Mouse (Mus musculus) hindbrain, embryonic 14.5 days (tissue): ENCODE data around the gene Haus2. TPM values are rescaled to one million over a fixed set of nuclear protein-coding genes. Genes with fewer than 3 reads are reported as not detected.

Experiments
- ATAC-seq: fragments of 200-750 bp; cut with Nextera tagmentation; 2 replicates; pipeline ENCODE4 v1.8.0; 2017; ENCODE audit warnings: moderate number of reproducible peaks, mild to moderate bottlenecking, moderate TSS enrichment, moderate library complexity; ENCODE audit not compliant: low FRiP score
- DNase-seq: peaks from one replicate; pipeline ENCODE4 v3.0.0-alpha.2; 2015; ENCODE audit warnings: low spot score
- H3K27ac ChIP-seq: fragments of 300-500 bp; sonication (generic); 2 replicates; pipeline ENCODE4 v1.5.1; 2014; ENCODE audit warnings: mild to moderate bottlenecking, moderate library complexity
- H3K27me3 ChIP-seq: fragments of 300-500 bp; sonication (generic); 2 replicates; pipeline ENCODE4 v1.6.1; 2014; ENCODE audit warnings: mild to moderate bottlenecking, low read length, mixed read lengths; ENCODE audit not compliant: control insufficient read depth, insufficient read depth
- H3K36me3 ChIP-seq: fragments of 300-500 bp; sonication (generic); replicated peaks from 2 replicates; pipeline ENCODE4 v1.6.1; 2014; ENCODE audit not compliant: control insufficient read depth, insufficient read depth
- H3K4me1 ChIP-seq: fragments of 300-500 bp; sonication (generic); replicated peaks from 2 replicates; pipeline ENCODE4 v1.6.1; 2014; ENCODE audit warnings: antibody characterized with exemption, low read length, mixed read lengths; ENCODE audit not compliant: control insufficient read depth, insufficient read depth
- H3K4me2 ChIP-seq: fragments of 300-500 bp; sonication (generic); replicated peaks from 2 replicates; pipeline ENCODE4 v1.6.1; 2014; ENCODE audit warnings: mild to moderate bottlenecking, moderate library complexity
- H3K4me3 ChIP-seq: fragments of 300-500 bp; sonication (generic); replicated peaks from 2 replicates; pipeline ENCODE4 v1.5.1; 2014; ENCODE audit warnings: mild to moderate bottlenecking, low read length
- H3K9ac ChIP-seq: fragments of 300-500 bp; sonication (generic); 2 replicates; pipeline ENCODE4 v1.6.1; 2014
- H3K9me3 ChIP-seq: fragments of 300-500 bp; sonication (generic); 2 replicates; pipeline ENCODE4 v1.6.1; 2016; ENCODE audit warnings: low read length; ENCODE audit not compliant: control insufficient read depth
- WGBS: fragments of 180-500 bp; shearing (Covaris S2); extraction: QIAGEN DNeasy Blood & Tissue Kit; methylation state at CpG from one replicate; pipeline ENCODE4 v1.1.7; 2014; 5-methylcytosine and 5-hydroxymethylcytosine counted together
- polyA plus RNA-seq: library from polyadenylated mRNA; unstranded; fragments of >200 nt; fragmentation: Nextera tagmentation; extraction: Ambion mirVana; gene quantifications from 2 replicates; pipeline ENCODE4 v1.2.1, GENCODE M21; 2014

The Haus2 gene
- polyA plus RNA-seq, 1 experiment from 2014 or later = 28.7 TPM

DNA sequence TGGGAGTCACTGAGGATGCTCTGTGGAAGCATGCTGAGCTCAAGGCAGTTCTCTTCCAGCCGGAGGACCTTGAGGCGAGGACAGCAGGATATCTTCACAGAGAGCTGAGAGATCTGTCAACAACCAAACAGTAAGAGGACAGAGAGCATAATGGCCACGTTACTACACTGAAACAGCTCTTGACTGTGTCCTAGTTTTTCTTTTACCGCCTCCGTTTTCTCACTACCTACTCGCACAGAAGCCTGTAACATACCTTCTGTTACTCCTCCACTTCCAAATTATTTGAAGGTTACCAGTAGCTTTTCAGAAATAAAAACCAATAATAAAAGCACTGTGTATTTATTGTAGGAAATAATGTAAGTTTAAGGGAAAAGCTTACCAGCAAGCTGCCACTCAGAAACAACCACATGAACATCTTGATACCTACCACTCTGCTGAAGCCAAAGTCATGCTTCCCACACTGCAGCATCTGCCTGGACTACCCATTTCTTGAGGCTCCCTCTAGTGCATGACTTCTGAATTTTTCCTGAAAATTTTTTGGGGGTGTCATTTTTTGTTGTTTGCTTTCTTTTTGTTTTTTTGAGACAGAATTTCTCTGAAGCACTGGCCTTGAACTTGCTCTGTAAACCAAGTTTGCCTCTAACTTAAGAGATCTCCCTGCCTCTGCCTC is 3.0 kb upstream of the Haus2 start:
- Histone ChIP-seq H3K9me3 (no peaks in the 10 kb centered on the region), H3K4me3 (no peak overlapping the region), H3K4me1 (peaks cover 17% of the 10 kb centered on the region), H3K36me3 (peaks cover 45% of the 10 kb centered on the region), H3K9ac (no peak overlapping the region), H3K27me3 (no peaks in the 10 kb centered on the region), H3K27ac (no peak overlapping the region), H3K4me2 (no peak overlapping the region)
- 92% methylated on average over 6 of the region's 6 CpGs for WGBS
- ATAC-seq (no peak), DNase-seq (no peak)

DNA sequence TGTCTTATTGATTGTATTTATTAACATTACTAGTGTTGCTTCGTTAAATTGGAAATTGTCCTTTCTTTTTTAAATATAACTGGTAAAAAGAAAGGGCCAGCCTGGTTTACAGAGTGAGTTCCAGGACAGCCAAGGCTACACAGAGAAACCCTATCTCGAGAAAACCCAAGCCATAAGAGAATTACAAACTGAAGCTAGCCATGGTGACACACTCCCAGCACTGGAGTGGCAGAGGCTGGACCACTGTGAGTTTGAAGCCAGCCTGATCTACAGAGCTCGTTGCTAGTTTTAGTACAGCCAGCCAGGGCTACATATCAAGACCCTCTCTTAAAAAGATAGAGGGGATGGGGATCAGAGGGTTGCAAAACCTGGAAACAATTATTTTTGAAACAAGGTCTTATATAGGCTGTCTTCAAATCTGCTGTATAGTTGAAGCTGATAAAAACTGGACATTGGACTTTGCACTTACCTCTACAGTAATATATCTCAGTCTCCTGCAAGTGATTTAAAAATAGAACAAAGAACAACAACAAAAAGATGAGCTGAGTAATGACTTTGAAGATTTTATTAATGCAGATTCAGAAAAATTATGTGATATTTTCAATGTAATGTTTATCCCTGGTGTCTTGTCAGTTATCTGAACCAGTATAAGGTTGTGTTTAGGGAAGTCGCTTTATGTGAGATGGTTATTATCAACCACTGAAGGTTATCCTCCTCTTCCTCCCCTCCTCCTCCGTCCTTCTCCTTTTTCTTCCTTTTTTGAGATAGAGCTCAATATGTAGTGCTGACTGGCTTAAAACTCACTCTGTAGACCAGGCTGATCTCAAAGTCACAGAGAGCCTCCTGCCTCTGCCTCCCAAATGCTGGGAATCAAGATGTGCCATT is 7.3 kb downstream of the Haus2 start:
- no peak overlapping the region for H3K4me3 ChIP-seq
- DNase-seq (no peak), ATAC-seq (no peak)
- H3K9ac ChIP-seq = no peak overlapping the region
- H3K36me3 ChIP-seq = peaks cover 69% of the 10 kb centered on the region
- H3K4me2 ChIP-seq = no peak overlapping the region
- no peak overlapping the region for H3K27ac ChIP-seq
- no peaks in the 10 kb centered on the region for H3K27me3 ChIP-seq
- no peaks in the 10 kb centered on the region for H3K9me3 ChIP-seq
- H3K4me1 ChIP-seq = no peaks in the 10 kb centered on the region
- 92% methylated on average over 5 of the region's 5 CpGs for WGBS

DNA sequence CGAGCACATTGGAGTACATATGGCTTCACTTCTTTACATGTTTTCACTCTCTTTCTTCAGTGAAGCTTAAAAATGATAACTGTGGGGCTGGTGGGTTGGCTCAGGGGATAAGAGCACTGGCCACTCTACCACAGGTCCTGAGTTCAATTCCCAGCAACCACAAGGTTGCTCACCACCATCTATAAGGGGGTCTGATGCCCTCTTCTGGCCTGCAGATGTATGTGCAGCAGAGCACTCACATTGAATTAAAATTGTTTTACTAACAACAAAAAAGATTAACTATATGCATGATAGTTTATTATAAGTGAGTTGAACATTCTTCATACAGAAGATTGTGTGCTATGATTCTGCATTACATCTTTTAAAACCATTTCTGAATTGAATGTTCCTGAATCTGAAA is 10.4 kb downstream of the Haus2 start:
- no peaks in the 10 kb centered on the region for H3K27me3 ChIP-seq

DNA sequence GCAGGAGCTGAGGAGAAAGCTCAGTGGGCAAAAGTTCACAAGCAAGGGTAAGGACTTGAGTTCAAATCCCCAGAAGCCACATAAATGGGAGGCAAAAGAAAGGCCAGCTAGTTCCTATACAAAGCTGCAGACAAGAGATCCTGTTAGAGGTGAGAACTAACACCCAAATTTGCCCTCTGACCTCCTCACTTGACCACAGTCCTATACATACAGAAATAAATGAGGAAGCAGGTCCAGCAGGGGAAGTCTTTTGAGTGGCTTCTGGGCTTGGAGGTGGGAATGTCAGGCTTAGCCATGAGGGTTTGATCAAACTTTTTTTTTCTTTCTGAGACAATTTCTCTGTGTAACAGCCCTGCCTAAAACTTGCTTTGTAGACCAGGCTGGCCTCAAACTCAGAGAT is 13.7 kb downstream of the Haus2 start:
- no peak for DNase-seq

More for the DNA sequence above, 10.4 kb downstream of the Haus2 start:
- Histone ChIP-seq H3K9me3 (no peaks in the 10 kb centered on the region), H3K36me3 (peaks cover 50% of the 10 kb centered on the region), H3K27ac (no peak overlapping the region), H3K4me1 (no peaks in the 10 kb centered on the region), H3K4me3 (no peak overlapping the region), H3K4me2 (no peak overlapping the region), H3K9ac (no peak overlapping the region)
- 100% methylated on average over 1 of the region's 1 CpGs for WGBS
- no peak for DNase-seq
- no peak for ATAC-seq

DNA sequence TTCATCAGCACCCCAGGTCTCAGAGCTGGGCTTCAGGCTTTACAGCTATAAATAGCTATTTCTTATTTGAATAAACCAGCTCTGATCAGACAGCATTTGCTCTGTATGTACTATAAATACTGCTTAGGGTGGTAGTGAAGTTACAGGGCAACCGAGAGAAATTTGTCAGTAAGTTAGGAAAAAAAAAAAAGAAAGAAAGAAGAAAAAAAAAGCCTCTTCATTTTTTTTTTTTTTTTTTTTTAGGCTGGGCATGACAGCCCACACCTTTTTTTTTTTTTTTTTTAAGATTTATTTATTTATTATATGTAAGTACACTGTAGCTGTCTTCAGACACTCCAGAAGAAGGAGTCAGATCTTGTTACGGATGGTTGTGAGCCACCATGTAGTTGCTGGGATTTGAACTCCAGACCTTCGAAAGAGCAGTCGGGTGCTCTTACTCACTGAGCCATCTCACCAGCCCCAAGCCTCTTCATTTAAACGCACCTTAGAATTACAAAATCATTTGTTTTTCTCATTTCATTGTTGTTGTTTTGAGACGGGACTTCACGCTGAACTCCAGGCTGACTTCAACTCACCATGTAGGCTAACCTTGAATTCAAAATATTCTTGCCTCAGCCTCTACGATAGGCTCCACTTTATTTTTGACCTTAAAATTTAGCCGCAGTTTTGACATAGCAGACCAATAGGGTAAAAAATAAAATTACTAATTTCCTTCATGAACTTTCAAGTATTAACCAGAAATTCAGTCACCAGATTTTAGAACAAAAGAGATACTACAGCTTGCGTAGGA is 19.1 kb downstream of the Haus2 start:
- peak overlapping the region; percentile 60 for H3K27ac ChIP-seq

More for the DNA sequence above, 13.7 kb downstream of the Haus2 start:
- H3K4me3 ChIP-seq = no peak overlapping the region
- no peaks in the 10 kb centered on the region for H3K4me1 ChIP-seq
- no peak overlapping the region for H3K9ac ChIP-seq
- H3K4me2 ChIP-seq = no peak overlapping the region
- no peaks in the 10 kb centered on the region for H3K27me3 ChIP-seq
- H3K27ac ChIP-seq = no peak overlapping the region
- no peaks in the 10 kb centered on the region for H3K9me3 ChIP-seq
- no peak for ATAC-seq
- H3K36me3 ChIP-seq = peaks cover 21% of the 10 kb centered on the region

DNA sequence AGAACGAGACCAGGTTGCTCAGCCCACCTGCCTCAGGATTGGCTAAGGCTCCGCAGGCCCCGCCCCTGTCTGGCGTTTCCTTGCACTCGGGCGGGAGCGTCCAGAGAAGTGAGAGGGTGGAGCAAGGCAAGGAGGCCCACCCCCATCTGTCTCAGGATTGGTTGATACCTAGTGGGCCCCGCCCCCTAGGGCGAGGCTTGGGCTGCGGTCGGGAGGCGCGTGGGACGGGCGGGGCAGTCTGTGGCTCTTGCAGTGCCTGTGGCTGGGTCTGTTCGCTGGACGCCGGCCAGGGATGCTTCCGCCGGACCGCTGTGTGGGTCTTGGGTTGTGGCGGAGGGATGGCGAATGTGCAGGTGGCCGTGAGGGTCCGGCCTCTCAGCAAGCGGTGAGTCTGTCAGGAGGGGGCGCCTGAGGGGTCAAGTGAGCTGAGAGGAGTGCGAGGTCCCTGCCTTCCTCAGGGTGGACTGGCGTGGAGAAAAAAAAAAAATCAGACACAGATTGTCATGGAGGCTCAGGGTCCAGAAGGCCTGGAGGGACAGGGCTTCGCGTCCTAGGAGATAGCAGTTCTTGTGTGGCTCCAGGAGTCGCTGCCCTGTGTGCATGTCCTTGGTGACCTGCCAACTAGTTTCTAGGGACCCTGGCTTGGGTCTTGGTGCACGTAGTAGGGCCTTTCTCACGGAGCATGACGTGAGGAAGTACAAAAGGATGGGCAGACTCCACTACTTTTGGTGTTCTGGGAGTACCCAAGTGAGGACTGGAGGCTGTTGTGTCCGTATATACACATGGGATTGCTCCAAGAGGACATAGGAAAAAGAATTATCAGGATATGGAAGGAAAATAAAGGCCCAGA is 19.9 kb downstream of the Haus2 start, which contains the start of gene Stard9:
Gene Stard9 (plus strand): TSS at position 236 of the 850 bp plus-strand sequence.
- peak; percentile 97 for DNase-seq
- Histone ChIP-seq H3K36me3 (peaks cover 8% of the 10 kb centered on the region; the same call in 1 of the 2 replicates), H3K4me1 (peaks cover 6% of the 10 kb centered on the region), H3K9me3 (no peaks in the 10 kb centered on the region), H3K4me3 (peak within 1 kb of the TSS; percentile 53), H3K27me3 (no peaks in the 10 kb centered on the region), H3K27ac (peak within 1 kb of the TSS; percentile 60), H3K9ac (peak within 1 kb of the TSS; percentile 63), H3K4me2 (peak within 1 kb of the TSS; percentile 63)
- peak; percentile 100 for ATAC-seq
- 2% methylated on average over 36 of the region's 36 CpGs for WGBS

More for the DNA sequence above, 19.1 kb downstream of the Haus2 start:
- H3K9me3 ChIP-seq = no peaks in the 10 kb centered on the region
- peak overlapping the region; percentile 42 for H3K9ac ChIP-seq
- peak overlapping the region; percentile 53 for H3K4me3 ChIP-seq
- H3K27me3 ChIP-seq = no peaks in the 10 kb centered on the region
- H3K4me2 ChIP-seq = peak overlapping the region; percentile 44
- no peak for DNase-seq
- 32% methylated on average over 10 of the region's 10 CpGs for WGBS
- peaks cover 8% of the 10 kb centered on the region; the same call in 1 of the 2 replicates for H3K36me3 ChIP-seq
- H3K4me1 ChIP-seq = peaks cover 6% of the 10 kb centered on the region
- ATAC-seq = peak; percentile 32; the same call in 1 of the 2 replicates

DNA sequence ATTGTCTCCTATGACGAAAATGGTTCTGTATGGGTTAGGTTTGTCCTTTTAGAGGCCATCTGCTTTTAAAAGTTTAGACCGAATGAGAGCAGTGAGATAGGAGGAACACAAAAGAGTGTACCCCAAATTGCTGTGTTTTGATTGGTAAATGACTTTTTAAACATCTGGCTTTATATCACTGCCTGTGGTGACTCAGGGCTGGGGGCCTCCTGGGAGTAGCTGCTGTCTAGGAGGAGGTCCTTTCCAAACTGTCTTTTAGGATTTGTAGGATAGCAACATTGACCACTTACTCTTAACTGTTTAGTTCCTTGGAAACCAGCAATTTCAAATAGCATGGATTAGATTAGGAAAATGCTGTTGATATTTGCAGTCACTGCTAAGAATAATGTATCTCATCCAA is 21.1 kb downstream of the Haus2 start:
- Histone ChIP-seq H3K36me3 (peaks cover 13% of the 10 kb centered on the region; the same call in 1 of the 2 replicates), H3K9ac (no peak overlapping the region), H3K27ac (no peak overlapping the region), H3K27me3 (no peaks in the 10 kb centered on the region), H3K4me1 (peaks cover 6% of the 10 kb centered on the region), H3K4me3 (no peak overlapping the region), H3K4me2 (peak overlapping the region; percentile 63), H3K9me3 (no peaks in the 10 kb centered on the region)
- WGBS = 76% methylated on average over 2 of the region's 2 CpGs
- ATAC-seq = no peak
- DNase-seq = no peak

DNA sequence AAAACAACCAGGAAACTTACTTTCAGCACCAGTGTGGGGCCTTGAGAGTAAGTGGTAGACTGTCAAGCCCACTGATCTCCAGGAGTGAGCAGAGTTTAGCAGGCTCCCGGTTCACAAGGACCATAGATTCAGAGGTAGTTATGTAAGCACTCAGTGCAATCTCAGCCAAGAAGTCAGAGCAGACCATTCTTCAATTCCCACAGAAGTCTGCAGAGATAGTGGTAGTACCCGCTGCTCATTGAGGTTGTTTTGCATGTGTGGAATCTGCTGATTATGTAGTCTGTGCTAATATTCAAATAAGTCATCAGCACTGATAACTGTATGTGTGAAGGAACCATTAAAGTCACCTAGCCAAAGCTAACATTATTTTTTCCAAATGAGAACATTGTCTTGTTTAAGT is 21.5 kb downstream of the Haus2 start:
- no peaks in the 10 kb centered on the region for H3K9me3 ChIP-seq
- peaks cover 13% of the 10 kb centered on the region; the same call in 1 of the 2 replicates for H3K36me3 ChIP-seq
- 66% methylated on average over 2 of the region's 2 CpGs for WGBS
- H3K4me1 ChIP-seq = peaks cover 6% of the 10 kb centered on the region
- no peak overlapping the region for H3K9ac ChIP-seq
- no peaks in the 10 kb centered on the region for H3K27me3 ChIP-seq
- no peak for ATAC-seq
- DNase-seq = no peak
- no peak overlapping the region for H3K27ac ChIP-seq
- no peak overlapping the region for H3K4me3 ChIP-seq
- H3K4me2 ChIP-seq = no peak overlapping the region
